Mouse (Mus musculus): Measurements from ENCODE around the gene Gm20219. TPM values are rescaled to one million over a fixed set of nuclear protein-coding genes. Genes with fewer than 3 reads are reported as not detected.

Gene Gm20219
- total RNA-seq, 2 experiments from 2014 or later: 2.8 TPM; not detected in 1

Other genes with a start within 250 kb of the Gm20219 start
- 16.0 and 17.3 TPM in 2 replicates for gene Kdm4b, start 228.3 kb downstream of the Gm20219 start, total RNA-seq (2014; fragmentation: Nextera tagmentation)
- gene Kdm4b, start 228.3 kb downstream of the Gm20219 start, total RNA-seq (2017): 11.0 and 14.3 TPM in 2 replicates
- gene Ptprs, start 77.9 kb downstream of the Gm20219 start, total RNA-seq (2014; fragmentation: Nextera tagmentation): 55.7 and 65.0 TPM in 2 replicates
- gene Ptprs, start 77.9 kb downstream of the Gm20219 start, total RNA-seq (2017): 36.6 and 48.3 TPM in 2 replicates
- not detected in 2 replicates for gene Znrf4, start 42.0 kb downstream of the Gm20219 start, total RNA-seq (2014; fragmentation: Nextera tagmentation)
- not detected in 2 replicates for gene Znrf4, start 42.0 kb downstream of the Gm20219 start, total RNA-seq (2017)
- 158 and 166 TPM in 2 replicates for gene Safb2, start 30.2 kb upstream of the Gm20219 start, total RNA-seq (2014; fragmentation: Nextera tagmentation)
- gene Safb2, start 30.2 kb upstream of the Gm20219 start, total RNA-seq (2017): 108 and 115 TPM in 2 replicates
- 122 and 171 TPM in 2 replicates for gene Safb, start 30.4 kb upstream of the Gm20219 start, total RNA-seq (2014; fragmentation: Nextera tagmentation)
- 92.4 and 103 TPM in 2 replicates for gene Safb, start 30.4 kb upstream of the Gm20219 start, total RNA-seq (2017)
- 126 and 171 TPM in 2 replicates for gene 2410015M20Rik, start 55.4 kb upstream of the Gm20219 start, total RNA-seq (2014; fragmentation: Nextera tagmentation)
- 82.9 and 126 TPM in 2 replicates for gene 2410015M20Rik, start 55.4 kb upstream of the Gm20219 start, total RNA-seq (2017)
- 2,912 and 4,512 TPM in 2 replicates for gene Rpl36, start 59.0 kb upstream of the Gm20219 start, total RNA-seq (2014; fragmentation: Nextera tagmentation)
- 2,001 and 2,083 TPM in 2 replicates for gene Rpl36, start 59.0 kb upstream of the Gm20219 start, total RNA-seq (2017)
- gene Lonp1, start 72.5 kb upstream of the Gm20219 start, total RNA-seq (2014; fragmentation: Nextera tagmentation): 59.8 and 63.2 TPM in 2 replicates
- 76.5 and 108 TPM in 2 replicates for gene Lonp1, start 72.5 kb upstream of the Gm20219 start, total RNA-seq (2017)
- gene Catsperd, start 73.8 kb upstream of the Gm20219 start, total RNA-seq (2014; fragmentation: Nextera tagmentation): not detected in 2 replicates
- gene Catsperd, start 73.8 kb upstream of the Gm20219 start, total RNA-seq (2017): 0.38 TPM in 1 of 2 replicates, not detected in the other
- gene Ranbp3, start 118.9 kb upstream of the Gm20219 start, total RNA-seq (2014; fragmentation: Nextera tagmentation): 81.7 and 94.5 TPM in 2 replicates
- gene Ranbp3, start 118.9 kb upstream of the Gm20219 start, total RNA-seq (2017): 50.6 and 58.1 TPM in 2 replicates
- 181 and 226 TPM in 2 replicates for gene Ndufa11, start 163.4 kb upstream of the Gm20219 start, total RNA-seq (2014; fragmentation: Nextera tagmentation)
- gene Ndufa11, start 163.4 kb upstream of the Gm20219 start, total RNA-seq (2017): 75.6 and 167 TPM in 2 replicates
- 4.5 and 5.5 TPM in 2 replicates for gene Vmac, start 163.6 kb upstream of the Gm20219 start, total RNA-seq (2014; fragmentation: Nextera tagmentation)
- gene Vmac, start 163.6 kb upstream of the Gm20219 start, total RNA-seq (2017): 4.1 and 7.6 TPM in 2 replicates
- gene Nrtn, start 203.1 kb upstream of the Gm20219 start, total RNA-seq (2014; fragmentation: Nextera tagmentation): not detected in 2 replicates
- gene Nrtn, start 203.1 kb upstream of the Gm20219 start, total RNA-seq (2017): not detected in 2 replicates
- gene Dus3l, start 210.4 kb upstream of the Gm20219 start, total RNA-seq (2014; fragmentation: Nextera tagmentation): 21.6 and 28.6 TPM in 2 replicates
- 13.9 and 17.9 TPM in 2 replicates for gene Dus3l, start 210.4 kb upstream of the Gm20219 start, total RNA-seq (2017)
- gene Prr22, start 215.9 kb upstream of the Gm20219 start, total RNA-seq (2014; fragmentation: Nextera tagmentation): 5.4 and 6.6 TPM in 2 replicates
- gene Prr22, start 215.9 kb upstream of the Gm20219 start, total RNA-seq (2017): 1.3 and 2.3 TPM in 2 replicates

Data from megakaryocyte-erythroid progenitor cell, adult 5-6 weeks (primary cell).